Mouse (Mus musculus) ES-E14 (cell line): ENCODE data around the gene R3hdml.

Source experiments
- CHD2 ChIP-seq: IDR thresholded peaks from 2 replicates; pipeline ENCODE4 v1.6.1; 2014; ENCODE audit warnings: mild to moderate bottlenecking, low read depth, low read length, inconsistent platforms
- MAFK ChIP-seq: IDR thresholded peaks from 2 replicates; pipeline ENCODE4 v1.6.1; 2014; ENCODE audit warnings: mild to moderate bottlenecking, low read depth, low read length, inconsistent platforms; ENCODE audit not compliant: insufficient read depth
- ZNF384 ChIP-seq: IDR thresholded peaks from 2 replicates; pipeline ENCODE4 v1.6.1; 2012; ENCODE audit warnings: low read depth, low read length, inconsistent platforms

- TF ChIP-seq MAFK (no peak), ZNF384 (no peak), CHD2 (no peak)
Measured at GRCm38 (mm10) chr2:163471710-163472465, 20.2 kb upstream of the R3hdml start.
